Mouse (Mus musculus) myocyte (in vitro differentiated cells): ENCODE results near the gene Atad2b.

Experiments
- E2F4 ChIP-seq: IDR thresholded peaks from one replicate; pipeline ENCODE4 v1.6.1; 2011; ENCODE audit warnings: mild to moderate bottlenecking, control low read depth, moderate library complexity; ENCODE audit not compliant: insufficient read depth
- POLR2A ChIP-seq: IDR thresholded peaks from one replicate; pipeline ENCODE4 v1.6.1; 2011; ENCODE audit warnings: low read depth, mild to moderate bottlenecking, control low read depth, moderate library complexity; ENCODE audit not compliant: insufficient read length
- USF1 ChIP-seq: IDR thresholded peaks from one replicate; pipeline ENCODE4 v1.6.1; 2011; ENCODE audit warnings: low read depth, mild to moderate bottlenecking, control low read depth, moderate library complexity

GRCm38 (mm10) chr12:5067590-5067989 lies 150.4 kb downstream of the Atad2b start:
- no peak for TF ChIP-seq USF1
- no peak for TF ChIP-seq E2F4
- TF ChIP-seq POLR2A, result no peak
